Mouse (Mus musculus) embryo, embryonic 9.5 days (tissue): ENCODE results near the gene Dnaja4.

ENCODE experiments used
- DNase-seq: peaks from one replicate; pipeline ENCODE4 v3.0.0-alpha.2; 2017; ENCODE audit errors: extremely low spot score

Gene Dnaja4

GRCm38 (mm10) chr9:54699345-54700173 is 886 bp downstream of the Dnaja4 start:
- peak; percentile 60 for DNase-seq

GRCm38 (mm10) chr9:54700174-54700475 is 1.5 kb downstream of the Dnaja4 start:
- DNase-seq: no peak

- no peak for DNase-seq
Observed at GRCm38 (mm10) chr9:54700746-54701145, 2.1 kb downstream of the Dnaja4 start.

- DNase-seq: no peak
Observed at GRCm38 (mm10) chr9:54702581-54702980, 3.9 kb downstream of the Dnaja4 start.

GRCm38 (mm10) chr9:54704361-54704760 is 5.7 kb downstream of the Dnaja4 start:
- no peak for DNase-seq

GRCm38 (mm10) chr9:54705561-54705960 is 6.9 kb downstream of the Dnaja4 start:
- no peak for DNase-seq

GRCm38 (mm10) chr9:54707288-54707999 is 8.8 kb downstream of the Dnaja4 start:
- no peak for DNase-seq

- DNase-seq: no peak
Observed at GRCm38 (mm10) chr9:54708085-54708484, 9.4 kb downstream of the Dnaja4 start.

- DNase-seq: no peak
Observed at GRCm38 (mm10) chr9:54715776-54716175, 17.1 kb downstream of the Dnaja4 start.

- no peak for DNase-seq
Observed at GRCm38 (mm10) chr9:54717527-54717926, 18.9 kb downstream of the Dnaja4 start.

GRCm38 (mm10) chr9:54722156-54722555 is 23.5 kb downstream of the Dnaja4 start:
- no peak for DNase-seq

- no peak for DNase-seq
Observed at GRCm38 (mm10) chr9:54722596-54722995, 23.9 kb downstream of the Dnaja4 start.

GRCm38 (mm10) chr9:54726315-54726714 is 27.6 kb downstream of the Dnaja4 start:
- DNase-seq: no peak

- no peak for DNase-seq
Observed at GRCm38 (mm10) chr9:54732122-54732521, 33.4 kb downstream of the Dnaja4 start.

GRCm38 (mm10) chr9:54733921-54734638 is 35.4 kb downstream of the Dnaja4 start, which contains the start of gene Wdr61:
TSS of gene Wdr61 (minus strand) at chr9:54734519.
- DNase-seq: peak; percentile 99

GRCm38 (mm10) chr9:54734639-54735252 is 36.1 kb downstream of the Dnaja4 start:
- DNase-seq: no peak

- peak; percentile 78 for DNase-seq
Observed at GRCm38 (mm10) chr9:54736284-54736701, 37.6 kb downstream of the Dnaja4 start.

GRCm38 (mm10) chr9:54738376-54738775 is 39.7 kb downstream of the Dnaja4 start:
- DNase-seq: peak; percentile 78

GRCm38 (mm10) chr9:54743891-54744290 is 45.2 kb downstream of the Dnaja4 start:
- DNase-seq: no peak

GRCm38 (mm10) chr9:54745740-54746370 is 47.2 kb downstream of the Dnaja4 start:
- peak; percentile 74 for DNase-seq

- no peak for DNase-seq
Observed at GRCm38 (mm10) chr9:54750215-54750981, 51.7 kb downstream of the Dnaja4 start.
